Mouse (Mus musculus): ENCODE measurements around the gene Cep162. TPM values are rescaled to one million over a fixed set of nuclear protein-coding genes. Genes with fewer than 3 reads are reported as not detected.
A peak's percentile ranks its signal among the peaks of the same experiment; 100 is the strongest.

The Cep162 gene
- total RNA-seq (2014; fragmentation: Nextera tagmentation) = 13.4 and 13.9 TPM in 2 replicates
- total RNA-seq (2017) = 8.9 and 10.9 TPM in 2 replicates

GRCm38 (mm10) chr9:87254903-87255695 is at the start of gene Cep162:
Cep162 (minus strand) TSS chr9:87255536.
- peak; percentile 97 for ATAC-seq (replicated peaks; ENCODE audit: poor library complexity, severe bottlenecking)

- ATAC-seq (replicated peaks; ENCODE audit: poor library complexity, severe bottlenecking) = no peak
Measured at GRCm38 (mm10) chr9:87303196-87303595, 47.9 kb upstream of the Cep162 start.

GRCm38 (mm10) chr9:87298900-87299299 is 43.6 kb upstream of the Cep162 start:
- no peak for ATAC-seq (replicated peaks; ENCODE audit: poor library complexity, severe bottlenecking)

GRCm38 (mm10) chr9:87297522-87297921 is 42.2 kb upstream of the Cep162 start:
- ATAC-seq (replicated peaks; ENCODE audit: poor library complexity, severe bottlenecking) = no peak

GRCm38 (mm10) chr9:87255696-87256030 is 327 bp upstream of the Cep162 start:
- peak; percentile 79 for ATAC-seq (replicated peaks; ENCODE audit: poor library complexity, severe bottlenecking)

GRCm38 (mm10) chr9:87248118-87248517 is 7.2 kb downstream of the Cep162 start:
- peak; percentile 68; the same call in 1 of the 2 replicates for ATAC-seq (replicated peaks; ENCODE audit: poor library complexity, severe bottlenecking)

GRCm38 (mm10) chr9:87247678-87248077 is 7.7 kb downstream of the Cep162 start:
- ATAC-seq (replicated peaks; ENCODE audit: poor library complexity, severe bottlenecking) = no peak

- ATAC-seq (replicated peaks; ENCODE audit: poor library complexity, severe bottlenecking) = no peak
Measured at GRCm38 (mm10) chr9:87213204-87213603, 42.1 kb downstream of the Cep162 start.

- no peak for ATAC-seq (replicated peaks; ENCODE audit: poor library complexity, severe bottlenecking)
Measured at GRCm38 (mm10) chr9:87210830-87211339, 44.5 kb downstream of the Cep162 start.

GRCm38 (mm10) chr9:87202431-87202830 is 52.9 kb downstream of the Cep162 start:
- no peak for ATAC-seq (replicated peaks; ENCODE audit: poor library complexity, severe bottlenecking)

- no peak for ATAC-seq (replicated peaks; ENCODE audit: poor library complexity, severe bottlenecking)
Measured at GRCm38 (mm10) chr9:87200919-87201318, 54.4 kb downstream of the Cep162 start.

- ATAC-seq (replicated peaks; ENCODE audit: poor library complexity, severe bottlenecking) = no peak
Measured at GRCm38 (mm10) chr9:87200426-87200825, 54.9 kb downstream of the Cep162 start.

- ATAC-seq (replicated peaks; ENCODE audit: poor library complexity, severe bottlenecking) = no peak
Measured at GRCm38 (mm10) chr9:87198036-87198435, 57.3 kb downstream of the Cep162 start.

GRCm38 (mm10) chr9:87197277-87197676 is 58.1 kb downstream of the Cep162 start:
- ATAC-seq (replicated peaks; ENCODE audit: poor library complexity, severe bottlenecking) = no peak

- no peak for ATAC-seq (replicated peaks; ENCODE audit: poor library complexity, severe bottlenecking)
Measured at GRCm38 (mm10) chr9:87193721-87194120, 61.6 kb downstream of the Cep162 start.

- ATAC-seq (replicated peaks; ENCODE audit: poor library complexity, severe bottlenecking) = no peak
Measured at GRCm38 (mm10) chr9:87187336-87187735, 68.0 kb downstream of the Cep162 start.

- no peak for ATAC-seq (replicated peaks; ENCODE audit: poor library complexity, severe bottlenecking)
Measured at GRCm38 (mm10) chr9:87182231-87182630, 73.1 kb downstream of the Cep162 start.

- no peak for ATAC-seq (replicated peaks; ENCODE audit: poor library complexity, severe bottlenecking)
Measured at GRCm38 (mm10) chr9:87178534-87178933, 76.8 kb downstream of the Cep162 start.

- ATAC-seq (replicated peaks; ENCODE audit: poor library complexity, severe bottlenecking) = peak; percentile 76
Measured at GRCm38 (mm10) chr9:87171517-87171916, 83.8 kb downstream of the Cep162 start.

GRCm38 (mm10) chr9:87170891-87171290 is 84.4 kb downstream of the Cep162 start:
- no peak for ATAC-seq (replicated peaks; ENCODE audit: poor library complexity, severe bottlenecking)

GRCm38 (mm10) chr9:87169144-87169543 is 86.2 kb downstream of the Cep162 start:
- no peak for ATAC-seq (replicated peaks; ENCODE audit: poor library complexity, severe bottlenecking)

GRCm38 (mm10) chr9:87168051-87168450 is 87.3 kb downstream of the Cep162 start:
- ATAC-seq (replicated peaks; ENCODE audit: poor library complexity, severe bottlenecking) = no peak

All from granulocyte monocyte progenitor cell, adult 5-6 weeks (primary cell).